Mouse (Mus musculus) layer of hippocampus, adult 11-12 months (tissue): ENCODE data around the gene Fat1.

ENCODE experiments used
- DNase-seq: peaks from one replicate; pipeline ENCODE4 v3.0.0; 2022; ENCODE audit warnings: low spot score

Fat1 gene

GRCm38 (mm10) chr8:44934850-44935497 lies at the start of gene Fat1:
Gene Fat1, plus strand, starts transcription at chr8:44935447.
- DNase-seq: peak; percentile 73

- DNase-seq: no peak
Measured at GRCm38 (mm10) chr8:44894626-44895025, 40.6 kb upstream of the Fat1 start.

DNA sequence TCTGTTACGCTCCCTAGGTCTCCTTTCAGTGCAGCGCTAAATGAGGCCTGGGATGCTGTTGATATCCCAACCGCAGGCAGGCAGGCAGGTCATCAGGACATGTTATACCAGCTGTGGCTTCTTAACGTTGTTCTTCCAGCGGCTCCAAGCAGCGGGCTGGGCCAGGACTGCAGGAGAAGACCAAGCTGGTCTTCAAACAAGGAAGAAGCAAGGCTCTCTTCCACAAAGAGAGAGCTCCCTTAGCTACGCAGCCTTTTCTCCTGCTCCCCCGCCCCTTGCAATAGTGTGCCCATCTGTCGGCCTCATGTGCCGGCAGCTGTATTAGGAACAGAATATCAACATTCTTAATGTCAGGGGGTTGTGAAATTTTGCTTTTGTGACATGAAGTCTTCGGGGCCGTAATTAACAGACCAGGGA lies 35.7 kb upstream of the Fat1 start:
- peak; percentile 25 for DNase-seq

- DNase-seq: no peak
Measured at GRCm38 (mm10) chr8:44911126-44911903, 23.9 kb upstream of the Fat1 start.

- no peak for DNase-seq
Measured at GRCm38 (mm10) chr8:44919487-44920082, 15.7 kb upstream of the Fat1 start.

DNA sequence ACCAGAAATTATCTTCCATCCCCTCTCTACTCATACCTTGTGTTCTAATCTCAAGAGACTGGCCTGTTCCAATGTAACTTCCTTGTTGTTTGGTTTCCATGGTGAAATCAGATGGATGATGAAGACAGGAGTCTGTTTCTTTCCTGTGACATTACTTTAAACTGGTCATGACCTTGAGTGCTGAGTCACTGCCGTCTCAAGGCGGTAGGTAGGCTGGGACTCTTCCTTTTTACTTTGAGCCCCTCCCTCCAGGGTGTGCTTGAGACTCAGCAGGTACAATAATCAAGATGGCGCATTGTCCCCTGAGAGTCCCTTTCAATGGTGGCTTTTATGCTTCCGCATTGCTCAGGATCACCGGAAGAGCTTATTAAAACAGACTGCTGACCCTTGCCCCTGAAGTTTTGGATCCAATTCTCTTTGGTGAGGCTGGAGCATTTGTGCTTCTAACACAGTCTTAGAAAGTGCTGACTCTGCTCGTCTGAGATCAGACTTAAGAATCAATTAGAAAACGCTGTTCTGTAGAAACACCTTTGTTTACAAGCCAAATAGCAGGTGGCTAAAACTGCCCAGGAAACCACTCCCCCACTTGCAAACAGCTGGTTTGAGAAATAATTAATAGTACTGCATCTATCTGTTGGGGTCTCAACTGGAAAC lies 14.7 kb upstream of the Fat1 start:
- DNase-seq: no peak

- DNase-seq: no peak
Measured at GRCm38 (mm10) chr8:44924995-44925394, 10.3 kb upstream of the Fat1 start.

DNA sequence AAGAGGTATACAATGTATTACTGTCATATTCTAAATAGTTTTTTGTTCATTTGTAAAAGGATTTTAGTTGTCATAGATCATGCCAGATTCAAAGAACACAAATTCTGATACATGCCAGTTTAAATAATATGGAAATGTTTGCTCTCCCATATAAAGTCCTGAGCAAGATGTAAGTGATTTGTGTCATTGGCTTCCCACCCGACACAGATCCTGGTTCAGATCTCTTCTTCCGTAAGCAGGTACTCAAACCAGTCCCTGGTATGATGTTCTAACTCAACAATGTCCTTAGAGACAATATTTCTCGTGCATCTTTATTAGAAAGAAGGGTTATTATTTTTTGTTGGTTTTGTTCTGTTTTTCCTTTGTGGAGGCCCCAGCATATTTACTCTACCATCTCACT lies 5.2 kb upstream of the Fat1 start:
- DNase-seq: no peak

DNA sequence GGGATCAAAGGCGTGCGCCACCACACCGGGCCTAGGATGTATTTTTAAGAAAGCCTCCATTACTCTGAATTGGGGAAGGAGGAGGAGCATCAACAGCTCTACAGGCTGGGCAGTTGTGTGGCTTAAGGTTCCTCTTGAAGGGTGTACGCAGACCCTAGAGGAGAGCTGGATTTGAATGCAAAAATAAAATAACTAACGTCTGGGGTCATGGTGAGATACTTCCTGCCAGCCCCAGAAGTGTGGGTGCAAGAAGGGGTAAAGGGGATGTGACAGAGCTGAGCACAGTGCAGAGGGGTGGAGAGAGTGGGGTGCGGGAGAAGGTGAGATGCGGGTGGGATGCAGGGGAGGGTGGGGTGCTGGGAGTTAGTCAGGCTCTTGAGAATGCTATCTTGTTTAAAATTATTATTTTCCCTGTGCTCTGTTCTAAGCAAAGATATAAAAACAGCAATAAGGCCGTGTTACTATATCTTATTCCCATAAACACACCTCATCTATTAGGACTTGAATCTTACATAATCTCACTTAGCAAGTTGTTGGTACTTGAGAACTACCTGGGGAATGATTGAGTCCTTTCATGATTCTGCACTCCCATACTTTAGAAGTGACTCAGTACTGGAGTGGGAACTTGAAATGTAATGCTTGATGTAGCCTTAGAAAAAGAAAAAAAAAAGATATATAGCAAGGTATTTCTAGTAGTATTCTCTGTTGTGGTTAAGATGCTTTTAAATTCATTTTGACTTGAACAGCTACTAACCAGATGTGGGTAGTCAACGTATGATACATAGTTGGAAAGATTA lies 2.5 kb upstream of the Fat1 start:
- no peak for DNase-seq

GRCm38 (mm10) chr8:44933478-44933877 lies 1.8 kb upstream of the Fat1 start:
- no peak for DNase-seq

- no peak for DNase-seq
Measured at GRCm38 (mm10) chr8:44934416-44934815, 831 bp upstream of the Fat1 start.

GRCm38 (mm10) chr8:44935741-44936140 lies 494 bp downstream of the Fat1 start:
- DNase-seq: peak; percentile 86

DNA sequence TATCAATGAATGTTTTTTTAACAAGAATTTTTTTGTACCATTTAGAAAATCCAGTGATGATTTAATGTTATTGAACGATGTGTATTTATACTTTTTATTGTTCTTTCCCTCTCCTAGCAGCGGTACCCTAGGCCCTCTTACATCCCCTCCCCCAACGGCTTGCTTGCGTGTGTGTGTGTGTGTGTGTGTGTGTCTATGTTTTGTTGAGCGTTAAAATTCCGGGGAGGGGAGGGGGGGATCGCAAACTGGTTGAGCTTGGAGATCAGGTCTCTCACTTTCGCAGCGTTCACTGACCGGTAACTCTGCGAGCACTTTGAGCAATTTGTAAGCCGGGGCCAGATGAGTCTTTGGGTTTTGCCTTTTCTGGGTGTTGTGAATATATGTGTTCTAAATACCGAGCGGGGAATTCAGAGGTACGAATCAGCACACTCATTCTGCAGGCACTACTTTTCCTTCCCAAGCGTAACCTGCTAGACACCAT lies 1.3 kb downstream of the Fat1 start:
- DNase-seq: no peak

GRCm38 (mm10) chr8:44937141-44937825 lies 2.0 kb downstream of the Fat1 start:
- peak; percentile 69 for DNase-seq

DNA sequence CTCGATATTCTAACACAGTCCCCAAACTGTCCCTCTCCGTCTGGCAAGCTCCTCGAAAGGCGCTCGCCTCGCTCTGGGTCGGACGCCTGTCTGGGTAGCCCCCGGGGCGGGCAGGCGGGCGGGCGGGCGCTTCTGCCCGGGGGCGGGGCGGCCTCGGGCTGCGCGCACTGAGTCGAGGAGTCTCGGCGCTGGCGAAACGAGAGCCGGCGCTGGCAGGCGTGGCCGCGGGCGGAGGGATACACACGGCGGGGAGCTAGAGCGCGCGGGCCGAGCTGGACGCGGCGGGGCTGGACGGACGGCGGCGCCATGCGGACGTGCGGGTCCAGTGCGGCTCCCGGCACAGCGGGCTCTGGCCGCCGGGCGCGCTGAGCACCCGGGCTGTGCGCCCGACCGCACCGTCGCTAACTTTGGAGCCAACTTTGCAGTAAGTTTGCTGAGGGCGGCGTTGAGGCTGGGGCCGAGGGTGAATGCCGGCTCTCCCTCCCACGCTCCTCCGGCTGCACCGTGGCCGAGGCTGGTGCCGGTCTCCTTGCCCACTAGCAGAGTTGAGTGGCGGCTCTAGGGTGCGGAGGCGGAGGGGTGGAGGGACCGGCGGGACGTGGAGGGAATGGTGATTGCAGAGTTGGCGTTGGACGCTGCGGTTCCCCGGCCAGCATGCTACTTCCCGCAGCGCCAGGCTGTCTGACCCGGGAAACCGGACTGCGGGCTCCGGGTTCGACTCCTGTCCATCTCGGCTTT lies 2.8 kb downstream of the Fat1 start:
- DNase-seq: peak; percentile 85

DNA sequence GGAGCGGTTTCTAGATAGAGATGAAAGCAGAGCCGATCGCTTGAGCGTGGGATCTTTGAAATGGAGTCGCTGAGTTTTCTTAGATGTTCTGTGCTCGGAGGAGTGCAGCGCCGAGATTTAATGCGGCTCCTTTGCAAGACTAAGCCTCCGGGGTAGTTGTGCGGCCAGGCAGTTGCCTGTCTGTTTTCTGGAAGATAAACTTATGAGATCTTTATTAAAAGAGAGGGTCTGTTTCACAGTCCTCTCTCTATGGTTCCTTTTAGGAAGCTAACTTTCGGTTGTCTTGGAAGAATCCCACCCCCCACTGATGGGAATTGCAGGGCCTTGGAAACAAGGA lies 3.4 kb downstream of the Fat1 start:
- no peak for DNase-seq

DNA sequence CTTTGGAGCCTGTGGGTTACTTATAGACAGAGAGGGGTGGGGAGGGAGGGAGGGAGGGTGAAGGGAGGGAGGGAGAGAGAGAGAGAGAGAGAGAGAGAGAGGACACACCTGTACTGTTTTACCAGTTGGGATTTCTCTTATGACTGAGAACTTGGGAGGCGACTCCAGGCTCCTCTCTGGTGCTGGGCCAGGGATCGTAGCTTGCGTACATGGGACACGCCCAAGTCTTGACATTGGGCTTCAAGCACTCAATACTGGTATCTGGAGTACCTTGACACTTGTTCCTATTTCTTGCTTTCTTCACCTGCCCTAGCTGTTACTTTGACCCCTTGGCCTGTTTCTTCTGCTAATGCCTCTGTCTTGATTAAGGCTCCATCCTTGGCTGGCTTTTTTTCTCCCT lies 10.3 kb downstream of the Fat1 start:
- no peak for DNase-seq

- DNase-seq: no peak
Measured at GRCm38 (mm10) chr8:44948597-44948996, 13.3 kb downstream of the Fat1 start.

DNA sequence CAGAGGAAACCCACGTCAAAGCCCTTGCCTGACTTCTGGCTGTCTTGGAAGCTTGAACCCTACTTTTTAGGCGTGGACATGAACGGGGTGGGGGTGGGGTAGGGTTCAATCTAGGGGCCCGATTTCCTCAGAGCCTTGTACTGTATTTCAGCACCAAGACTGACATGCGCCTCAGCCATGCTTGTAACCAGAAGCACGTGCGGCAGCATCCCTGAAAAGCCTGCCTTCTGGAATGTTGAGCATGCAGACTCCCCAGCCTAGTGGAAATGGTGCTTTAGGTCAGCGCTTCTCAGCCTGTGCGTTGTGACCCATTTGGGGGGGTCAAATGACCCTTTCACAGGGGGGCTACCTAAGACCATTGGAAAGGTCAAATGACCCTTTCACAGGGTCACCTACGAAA lies 25.2 kb downstream of the Fat1 start:
- no peak for DNase-seq

DNA sequence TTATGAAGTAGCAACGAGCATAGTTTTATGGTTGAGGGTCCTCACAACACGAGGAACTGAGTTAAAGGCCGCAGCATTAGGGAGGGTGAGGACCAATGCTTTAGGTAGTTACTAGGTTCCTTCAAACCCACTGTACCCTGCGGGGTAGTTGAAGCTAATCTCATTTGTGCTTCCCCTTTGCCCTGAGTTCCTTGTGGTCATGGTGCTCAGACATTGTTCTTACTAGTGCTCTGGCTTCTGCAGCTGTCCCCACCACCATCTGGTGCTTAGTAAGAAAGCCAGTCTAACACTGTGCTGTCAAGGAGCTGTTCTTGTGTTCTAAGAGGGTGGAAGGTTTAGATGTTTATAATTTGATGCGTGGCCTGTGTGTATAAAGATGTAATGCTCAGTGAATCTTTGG lies 25.7 kb downstream of the Fat1 start:
- DNase-seq: no peak

DNA sequence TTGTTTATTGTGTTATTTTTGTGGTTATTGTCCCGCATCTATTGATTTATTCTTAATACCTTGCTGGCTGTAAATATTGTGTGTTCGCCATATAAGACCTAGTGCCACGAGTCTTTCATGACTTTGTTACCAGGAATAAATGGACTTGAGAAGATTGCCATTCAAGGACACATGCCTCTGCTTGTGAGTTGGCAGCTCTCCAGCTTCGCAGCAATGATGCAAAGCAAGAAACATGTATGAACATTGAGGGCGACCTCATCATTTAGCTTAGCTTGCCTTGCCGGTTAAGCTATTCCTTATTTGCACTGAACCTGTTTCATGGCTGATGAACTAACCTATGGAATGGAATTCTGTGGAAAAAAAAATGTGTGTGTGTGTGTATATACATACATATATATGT lies 26.2 kb downstream of the Fat1 start:
- DNase-seq: no peak
